Mouse (Mus musculus): ENCODE measurements around the gene Mrpl58. TPM values are rescaled to one million over a fixed set of nuclear protein-coding genes. Genes with fewer than 3 reads are reported as not detected.
"Not testable (repeated sequence)": the region's sequence is repeated elsewhere in the genome, so short reads cannot be mapped to it uniquely, and the experiment has no call there.

Mrpl58 gene
- polyA plus RNA-seq, 2 experiments, result 37.8 to 90.7 TPM

GRCm38 (mm10) chr11:115382891-115383290 lies 20.7 kb upstream of the Mrpl58 start:
- ATAC-seq (ENCODE audit: insufficient read depth) (no peak), DNase-seq (ENCODE audit: low read depth in 3 of 3, low spot score in 3 of 3) (no peak)
- no peak overlapping the region for H3K4me3 ChIP-seq (ENCODE audit: insufficient read depth in 1 of 2, low read depth in 2 of 2, low read length in 2 of 2)
- no peak overlapping the region for H3K9ac ChIP-seq (replicated peaks)
- no peaks in the 10 kb centered on the region for H3K36me3 ChIP-seq (replicated peaks; ENCODE audit: control insufficient read depth, insufficient read depth, low read depth)
- no peaks in the 10 kb centered on the region for H3K9me3 ChIP-seq (ENCODE audit: control insufficient read depth, low read length)
- peaks cover 41% of the 10 kb centered on the region for H3K27me3 ChIP-seq (ENCODE audit: control insufficient read depth, insufficient read depth, low read length)
- H3K4me1 ChIP-seq (replicated peaks; ENCODE audit: control insufficient read depth in 2 of 2, insufficient read depth in 2 of 2, low read length in 1 of 2), result no peaks in the 10 kb centered on the region; a peak in 1 of 4 replicates
- H3K4me2 ChIP-seq (ENCODE audit: low read depth), result peak overlapping the region; percentile 44; the same call in 1 of the 2 replicates
- H3K27ac ChIP-seq, result no peak overlapping the region
- 30% methylated on average over 5 of the region's 5 CpGs for WGBS (ENCODE audit: insufficient replicate concordance)
- TF ChIP-seq CTCF (IDR thresholded peaks at IDR 0.05; ENCODE audit: low read depth), result no peak
- TF ChIP-seq EP300 (IDR thresholded peaks at IDR 0.05; ENCODE audit: low read depth), result no peak

GRCm38 (mm10) chr11:115383701-115384474 lies 19.7 kb upstream of the Mrpl58 start:
- no peaks in the 10 kb centered on the region for H3K9me3 ChIP-seq (ENCODE audit: control insufficient read depth, low read length)
- no peak overlapping the region for H3K4me3 ChIP-seq (ENCODE audit: insufficient read depth in 1 of 2, low read depth in 2 of 2, low read length in 2 of 2)
- H3K4me1 ChIP-seq (replicated peaks; ENCODE audit: control insufficient read depth in 2 of 2, insufficient read depth in 2 of 2, low read length in 1 of 2), result no peaks in the 10 kb centered on the region; a peak in 1 of 4 replicates
- no peak overlapping the region for H3K9ac ChIP-seq (replicated peaks)
- WGBS (ENCODE audit: insufficient replicate concordance), result 48% methylated on average over 16 of the region's 16 CpGs
- H3K36me3 ChIP-seq (replicated peaks; ENCODE audit: control insufficient read depth, insufficient read depth, low read depth), result no peaks in the 10 kb centered on the region
- peaks cover 41% of the 10 kb centered on the region for H3K27me3 ChIP-seq (ENCODE audit: control insufficient read depth, insufficient read depth, low read length)
- TF ChIP-seq EP300 (IDR thresholded peaks at IDR 0.05; ENCODE audit: low read depth) (no peak), CTCF (IDR thresholded peaks at IDR 0.05; ENCODE audit: low read depth) (no peak)
- ATAC-seq (ENCODE audit: insufficient read depth) (no peak), DNase-seq (ENCODE audit: low read depth in 3 of 3, low spot score in 3 of 3) (no peak)
- H3K4me2 ChIP-seq (ENCODE audit: low read depth), result no peak overlapping the region
- H3K27ac ChIP-seq, result no peak overlapping the region

- TF ChIP-seq EP300 (IDR thresholded peaks at IDR 0.05; ENCODE audit: low read depth), result no peak
- Histone ChIP-seq H3K4me3 (ENCODE audit: insufficient read depth in 1 of 2, low read depth in 2 of 2, low read length in 2 of 2) (no peak overlapping the region), H3K27me3 (ENCODE audit: control insufficient read depth, insufficient read depth, low read length) (peaks cover 41% of the 10 kb centered on the region), H3K36me3 (replicated peaks; ENCODE audit: control insufficient read depth, insufficient read depth, low read depth) (no peaks in the 10 kb centered on the region), H3K27ac (no peak overlapping the region), H3K4me1 (replicated peaks; ENCODE audit: control insufficient read depth in 2 of 2, insufficient read depth in 2 of 2, low read length in 1 of 2) (no peaks in the 10 kb centered on the region; a peak in 1 of 4 replicates), H3K4me2 (ENCODE audit: low read depth) (no peak overlapping the region), H3K9me3 (ENCODE audit: control insufficient read depth, low read length) (no peaks in the 10 kb centered on the region), H3K9ac (replicated peaks) (no peak overlapping the region)
- DNase-seq (ENCODE audit: low read depth in 3 of 3, low spot score in 3 of 3) (no peak), ATAC-seq (ENCODE audit: insufficient read depth) (no peak)
- 57% methylated on average over 5 of the region's 5 CpGs for WGBS (ENCODE audit: insufficient replicate concordance)
Measured at GRCm38 (mm10) chr11:115384587-115384986, 19.0 kb upstream of the Mrpl58 start.

- H3K36me3 ChIP-seq (replicated peaks; ENCODE audit: control insufficient read depth, insufficient read depth, low read depth); H3K4me1 ChIP-seq (replicated peaks; ENCODE audit: control insufficient read depth in 2 of 2, insufficient read depth in 2 of 2, low read length in 1 of 2); H3K9ac ChIP-seq (replicated peaks); H3K9me3 ChIP-seq (ENCODE audit: control insufficient read depth, low read length); H3K4me3 ChIP-seq (ENCODE audit: insufficient read depth in 1 of 2, low read depth in 2 of 2, low read length in 2 of 2); H3K27ac ChIP-seq; DNase-seq (ENCODE audit: low read depth in 3 of 3, low spot score in 3 of 3); H3K4me2 ChIP-seq (ENCODE audit: low read depth); ATAC-seq (ENCODE audit: insufficient read depth): not testable (repeated sequence)
- 75% methylated on average over 3 of the region's 3 CpGs for WGBS (ENCODE audit: insufficient replicate concordance)
- peaks cover 25% of the 10 kb centered on the region for H3K27me3 ChIP-seq (ENCODE audit: control insufficient read depth, insufficient read depth, low read length)
Measured at GRCm38 (mm10) chr11:115386859-115387258, 16.7 kb upstream of the Mrpl58 start.

- Histone ChIP-seq H3K36me3 (replicated peaks; ENCODE audit: control insufficient read depth, insufficient read depth, low read depth) (no peaks in the 10 kb centered on the region), H3K9ac (replicated peaks) (no peak overlapping the region), H3K27me3 (ENCODE audit: control insufficient read depth, insufficient read depth, low read length) (no peaks in the 10 kb centered on the region; the same call in 1 of the 2 replicates), H3K27ac (no peak overlapping the region), H3K4me3 (ENCODE audit: insufficient read depth in 1 of 2, low read depth in 2 of 2, low read length in 2 of 2) (no peak overlapping the region), H3K4me1 (replicated peaks; ENCODE audit: control insufficient read depth in 2 of 2, insufficient read depth in 2 of 2, low read length in 1 of 2) (no peaks in the 10 kb centered on the region), H3K9me3 (ENCODE audit: control insufficient read depth, low read length) (no peaks in the 10 kb centered on the region), H3K4me2 (ENCODE audit: low read depth) (no peak overlapping the region)
- WGBS (ENCODE audit: insufficient replicate concordance), result 72% methylated on average over 7 of the region's 7 CpGs
- DNase-seq (ENCODE audit: low read depth in 3 of 3, low spot score in 3 of 3), result no peak
- ATAC-seq (ENCODE audit: insufficient read depth), result no peak
- TF ChIP-seq EP300 (IDR thresholded peaks at IDR 0.05; ENCODE audit: low read depth), result no peak
- TF ChIP-seq CTCF (IDR thresholded peaks at IDR 0.05; ENCODE audit: low read depth), result no peak
Measured at GRCm38 (mm10) chr11:115391358-115391757, 12.2 kb upstream of the Mrpl58 start.

Data from liver, embryonic 14.5 days (tissue).